20 mouse cellular contexts compared by ENCODE assay signal in the genomic region with DNA sequence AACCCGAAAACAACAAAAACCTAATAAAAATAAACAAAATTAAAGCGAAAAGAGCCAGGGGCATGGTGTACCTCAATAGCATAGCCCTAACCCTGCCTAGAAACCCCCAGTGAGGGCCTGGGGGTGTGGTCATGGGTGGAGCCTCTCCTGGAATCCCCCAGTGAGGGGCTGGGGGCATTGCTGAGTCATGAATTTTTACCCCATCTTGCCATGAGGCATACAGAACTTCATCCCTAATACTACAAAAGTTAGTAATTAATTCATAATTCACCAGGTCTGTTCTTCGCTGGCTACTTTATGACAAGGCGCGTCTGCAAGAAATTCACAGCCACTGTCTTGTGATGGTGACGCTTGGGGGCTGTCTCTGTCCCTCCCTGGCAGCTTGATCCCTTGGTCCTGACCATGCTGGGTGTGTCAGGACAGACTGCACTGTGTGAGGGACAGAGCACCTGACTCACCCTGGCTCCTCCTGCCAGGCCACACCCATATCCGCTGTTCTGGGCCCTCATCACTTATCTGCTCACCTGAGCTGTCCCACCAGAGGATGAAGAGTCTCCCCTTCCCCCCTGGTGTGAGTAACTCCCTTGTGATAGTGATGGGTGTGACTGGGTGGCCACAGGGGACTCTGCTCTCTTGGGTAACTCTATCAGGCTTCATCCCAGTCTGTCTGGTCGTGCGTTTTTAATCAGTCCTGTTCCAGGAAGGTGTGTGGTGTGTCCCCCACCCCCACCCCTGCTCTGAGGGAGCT. TPM values are rescaled to one million over a fixed set of nuclear protein-coding genes. Genes with fewer than 3 reads are reported as not detected.
A peak's percentile ranks its signal among the peaks of the same experiment; 100 is the strongest.
DNase-seq lines count a peak whose midpoint lies in the region; ATAC-seq and TF ChIP-seq lines count a peak whose summit lies in the region.
"Had no signal": no experiment of that assay in that cellular context is flagged by ENCODE, and none has a peak within 500 bp of the region (broad histone marks: within the 10 kb centered on the region; RNA-seq: fewer than 3 reads in every experiment).

No protein-coding gene starts in this region.

- H3K36me3 ChIP-seq in CH12.LX (replicated peaks in 1 of 2; ENCODE audit: control insufficient read depth in 1 of 2, insufficient read depth in 1 of 2, low read length in 1 of 2) (no peaks in the 10 kb centered on the region), G1E (replicated peaks) (no peaks in the 10 kb centered on the region)
- no peaks in the 10 kb centered on the region for H3K36me3 ChIP-seq in intestine, embryonic 16.5 days (ENCODE audit: control insufficient read depth, insufficient read depth, low read length)
- no peaks in the 10 kb centered on the region for H3K36me3 ChIP-seq in hindbrain, postnatal 0 days (ENCODE audit: insufficient read depth, low read length)
- H3K36me3 ChIP-seq in neural tube, embryonic 15.5 days: no peaks in the 10 kb centered on the region
- H3K36me3 ChIP-seq: embryonic facial prominence, embryonic 13.5 days; limb, embryonic 12.5 days; midbrain, embryonic 13.5 days had no signal

- 51% methylated on average over 9 of the region's 9 CpGs for WGBS in intestine, embryonic 16.5 days
- 64% methylated on average over 9 of the region's 9 CpGs for WGBS in hindbrain, postnatal 0 days
- 56% methylated on average over 9 of the region's 9 CpGs for whole genome bisulfite sequencing in neural tube, embryonic 15.5 days

- peaks cover 4 to 7% of the 10 kb centered on the region in 2 experiments; a peak in 3 of 4 replicates for H3K4me1 ChIP-seq in CH12.LX (ENCODE audit: control insufficient read depth in 1 of 2, insufficient read depth in 2 of 2)
- H3K4me1 ChIP-seq in G1E (ENCODE audit: insufficient read depth, low read depth, low read length): peaks cover 45% of the 10 kb centered on the region
- peaks cover 13% of the 10 kb centered on the region for H3K4me1 ChIP-seq in intestine, embryonic 16.5 days (ENCODE audit: control insufficient read depth, insufficient read depth, low read length)
- H3K4me1 ChIP-seq in hindbrain, postnatal 0 days (ENCODE audit: insufficient read depth, low read length): no peaks in the 10 kb centered on the region
- no peaks in the 10 kb centered on the region for H3K4me1 ChIP-seq in neural tube, embryonic 15.5 days
- H3K4me1 ChIP-seq: embryonic facial prominence, embryonic 13.5 days; forebrain, embryonic 13.5 days; limb, embryonic 12.5 days; midbrain, embryonic 13.5 days had no signal

- H3K79me2 ChIP-seq in CH12.LX (replicated peaks; ENCODE audit: control insufficient read depth, extremely low read depth, insufficient read depth, poor library complexity, severe bottlenecking): no peaks in the 10 kb centered on the region

- peaks cover 5% of the 10 kb centered on the region for H3K9me3 ChIP-seq in CH12.LX (replicated peaks; ENCODE audit: low read length)
- H3K9me3 ChIP-seq in G1E (replicated peaks): peaks cover 4% of the 10 kb centered on the region
- 0 out of 2 replicates have a peak, but pooled peaks cover 3% of the 10 kb centered on the region for H3K9me3 ChIP-seq in intestine, embryonic 16.5 days (ENCODE audit: control insufficient read depth, low read length)
- H3K9me3 ChIP-seq in hindbrain, postnatal 0 days (ENCODE audit: low read length): no peaks in the 10 kb centered on the region
- no peaks in the 10 kb centered on the region for H3K9me3 ChIP-seq in neural tube, embryonic 15.5 days (replicated peaks)
- H3K9me3 ChIP-seq: embryonic facial prominence, embryonic 13.5 days had no signal

- no peak overlapping the region for H3K4me2 ChIP-seq in CH12.LX (ENCODE audit: insufficient read depth, low read depth, poor library complexity, severe bottlenecking)
- H3K4me2 ChIP-seq in intestine, embryonic 16.5 days (ENCODE audit: low read depth, low read length): no peak overlapping the region
- H3K4me2 ChIP-seq in hindbrain, postnatal 0 days (ENCODE audit: low read depth, low read length): no peak overlapping the region
- H3K4me2 ChIP-seq in neural tube, embryonic 15.5 days: no peak overlapping the region
- H3K4me2 ChIP-seq: embryonic facial prominence, embryonic 13.5 days; forebrain, embryonic 13.5 days; limb, embryonic 12.5 days; midbrain, embryonic 13.5 days had no signal

- TF ChIP-seq RAD21 in CH12.LX (IDR thresholded peaks at IDR 0.05; ENCODE audit: low read depth, low read length): no peak

- DNase-seq in CH12.LX (ENCODE audit: extremely low read depth) (no peak), G1E (ENCODE audit: low spot score) (peak; percentile 19)
- no peak for DNase-seq in hindbrain, postnatal 0 days (ENCODE audit: low spot score)
- no peak for DNase-seq in urinary bladder, postnatal 36 days (ENCODE audit: low spot score in 2 of 2)
- DNase-seq: adrenal gland, adult 2 months; cerebellum, postnatal 36 days; heart, adult 11 months; kidney, adult 18-20 months; kidney, postnatal 36 days; right cerebral cortex, postnatal 4 days had no signal

- ATAC-seq in G1E (ENCODE audit: extremely low read depth, insufficient number of reproducible peaks, low FRiP score, poor library complexity, severe bottlenecking): no peak
- peak; percentile 93 for ATAC-seq in intestine, embryonic 16.5 days
- peak; percentile 55 for ATAC-seq in megakaryocyte progenitor cell, adult 5-6 weeks (replicated peaks; ENCODE audit: poor library complexity)
- ATAC-seq in hindbrain, postnatal 0 days: no peak
- no peak for ATAC-seq in granulocyte monocyte progenitor cell, adult 5-6 weeks (replicated peaks; ENCODE audit: poor library complexity, severe bottlenecking)
- ATAC-seq in neural tube, embryonic 15.5 days (ENCODE audit: low FRiP score): no peak
- ATAC-seq: forebrain, embryonic 13.5 days; lung, postnatal 0 days; midbrain, embryonic 13.5 days had no signal

- no peak overlapping the region for H3K9ac ChIP-seq in CH12.LX (ENCODE audit: insufficient read depth, low read depth)
- H3K9ac ChIP-seq in intestine, embryonic 16.5 days (ENCODE audit: low read depth, low read length): no peak overlapping the region
- no peak overlapping the region for H3K9ac ChIP-seq in hindbrain, postnatal 0 days (replicated peaks; ENCODE audit: low read length)
- H3K9ac ChIP-seq in neural tube, embryonic 15.5 days (replicated peaks): no peak overlapping the region
- H3K9ac ChIP-seq: embryonic facial prominence, embryonic 13.5 days; forebrain, embryonic 13.5 days; limb, embryonic 12.5 days; midbrain, embryonic 13.5 days had no signal

- dilution Hi-C loops in CH12.LX (cut with MboI; ENCODE audit: extremely low pct_ligation_motif_present, extremely low pct_unique_long_range_greater_than_20kb, low sequenced_read_pairs): no loop called here

- in situ Hi-C loops in CH12.LX (cut with MboI; ENCODE audit: low pct_ligation_motif_present, low pct_unique_long_range_greater_than_20kb, low sequenced_read_pairs): no loop called here

- H3K27ac ChIP-seq in CH12.LX (ENCODE audit: insufficient read depth, low read depth): no peak overlapping the region
- peak overlapping the region; percentile 84 for H3K27ac ChIP-seq in intestine, embryonic 16.5 days (ENCODE audit: low read length)
- H3K27ac ChIP-seq in hindbrain, postnatal 0 days: no peak overlapping the region
- H3K27ac ChIP-seq in neural tube, embryonic 15.5 days (replicated peaks): no peak overlapping the region
- H3K27ac ChIP-seq: embryonic facial prominence, embryonic 13.5 days; forebrain, embryonic 13.5 days; limb, embryonic 12.5 days; midbrain, embryonic 13.5 days had no signal

- TF ChIP-seq POLR2A in CH12.LX (IDR thresholded peaks at IDR 0.05; ENCODE audit: low read depth, low read length): no peak

- no peak for TF ChIP-seq EP300 in CH12.LX (IDR thresholded peaks at IDR 0.05; ENCODE audit: low read length)

- no peak overlapping the region for H3K4me3 ChIP-seq in CH12.LX (replicated peaks in 1 of 3; ENCODE audit: low read depth in 2 of 3, low read length in 2 of 3, poor library complexity in 1 of 3)
- H3K4me3 ChIP-seq in G1E (ENCODE audit: low read depth, low read length): peak overlapping the region; percentile 50; the same call in 1 of the 2 replicates
- H3K4me3 ChIP-seq in intestine, embryonic 16.5 days (ENCODE audit: low read length): no peak overlapping the region
- H3K4me3 ChIP-seq in hindbrain, postnatal 0 days (ENCODE audit: low read length): no peak overlapping the region
- H3K4me3 ChIP-seq in neural tube, embryonic 15.5 days (replicated peaks): no peak overlapping the region
- H3K4me3 ChIP-seq: embryonic facial prominence, embryonic 13.5 days; forebrain, embryonic 13.5 days; limb, embryonic 12.5 days; midbrain, embryonic 13.5 days had no signal

- H3K27me3 ChIP-seq in CH12.LX (replicated peaks) (peaks cover 6% of the 10 kb centered on the region), G1E (ENCODE audit: insufficient read depth, low read length) (peaks cover 57% of the 10 kb centered on the region)
- H3K27me3 ChIP-seq in intestine, embryonic 16.5 days (replicated peaks; ENCODE audit: control insufficient read depth, insufficient read depth, low read length): no peaks in the 10 kb centered on the region
- no peaks in the 10 kb centered on the region for H3K27me3 ChIP-seq in hindbrain, postnatal 0 days (ENCODE audit: insufficient read depth, low read length)
- peaks cover 5% of the 10 kb centered on the region; the same call in 1 of the 2 replicates for H3K27me3 ChIP-seq in neural tube, embryonic 15.5 days (replicated peaks)
- H3K27me3 ChIP-seq: embryonic facial prominence, embryonic 13.5 days; midbrain, embryonic 13.5 days had no signal

- no peak for TF ChIP-seq CTCF in CH12.LX (conservative IDR thresholded peaks at IDR 0.05 in 1 of 2, IDR thresholded peaks at IDR 0.05 in 1 of 2; ENCODE audit: low read depth in 2 of 2, low read length in 2 of 2)
- TF ChIP-seq CTCF in G1E (IDR thresholded peaks at IDR 0.05; ENCODE audit: low read depth, low read length): no peak
- no peak for TF ChIP-seq CTCF in hindbrain, postnatal 0 days (IDR thresholded peaks at IDR 0.05; ENCODE audit: low read depth)

RNA-seq across cellular contexts. Expression of gene Creb3l3, which starts 3.6 kb away (rescaled TPM):
- not detected in 2 replicates for total RNA-seq in CH12.LX (2012; rRNA removed)
- total RNA-seq in CH12.LX (2014; rRNA removed): not detected in 2 replicates
- polyA plus RNA-seq in CH12.LX (2012; ENCODE audit: insufficient read length, low read depth): 0.13 TPM in 1 of 2 replicates, not detected in the other
- not detected in 2 replicates for total RNA-seq in G1E (2014; fragmentation: Nextera tagmentation)
- 0.29 TPM in 1 of 2 replicates, not detected in the other for total RNA-seq in G1E (2017)
- polyA plus RNA-seq in G1E (2012): not detected in 2 replicates
- polyA plus RNA-seq in intestine, embryonic 16.5 days (2015; fragmentation: Nextera tagmentation; extraction: Ambion mirVana): 123 and 180 TPM in 2 replicates
- total RNA-seq in megakaryocyte progenitor cell, adult 5-6 weeks (2015): 0.54 and 0.88 TPM in 2 replicates
- total RNA-seq in megakaryocyte progenitor cell, adult 5-6 weeks (2017): 0.30 and 0.58 TPM in 2 replicates
- 0.61 and 1.0 TPM in 2 replicates for total RNA-seq in hindbrain, postnatal 0 days (2014; rRNA removed)
- 0.59 and 0.71 TPM in 2 replicates for polyA plus RNA-seq in hindbrain, postnatal 0 days (2015; fragmentation: Nextera tagmentation; extraction: Ambion mirVana)
- 0.43 TPM in 1 of 2 replicates, not detected in the other for total RNA-seq in granulocyte monocyte progenitor cell, adult 5-6 weeks (2014; fragmentation: Nextera tagmentation)
- 0.86 and 1.3 TPM in 2 replicates for total RNA-seq in granulocyte monocyte progenitor cell, adult 5-6 weeks (2017)
- 0.38 and 0.56 TPM in 2 replicates for polyA plus RNA-seq in neural tube, embryonic 15.5 days (2015; fragmentation: Nextera tagmentation; extraction: Ambion mirVana)
- total RNA-seq: hematopoietic stem cell, adult 5-6 weeks had no signal

RNA-seq across cellular contexts. Expression of gene Map2k2, which starts 10.6 kb away (rescaled TPM):
- total RNA-seq in CH12.LX (2012; rRNA removed): 127 and 146 TPM in 2 replicates
- total RNA-seq in CH12.LX (2014; rRNA removed): 67.2 and 79.2 TPM in 2 replicates
- 120 and 130 TPM in 2 replicates for polyA plus RNA-seq in CH12.LX (2012; ENCODE audit: insufficient read length, low read depth)
- total RNA-seq in G1E (2014; fragmentation: Nextera tagmentation): 35.9 and 52.2 TPM in 2 replicates
- 63.5 and 76.7 TPM in 2 replicates for total RNA-seq in G1E (2017)
- 272 and 393 TPM in 2 replicates for polyA plus RNA-seq in G1E (2012)
- polyA plus RNA-seq in intestine, embryonic 16.5 days (2015; fragmentation: Nextera tagmentation; extraction: Ambion mirVana): 214 and 225 TPM in 2 replicates
- total RNA-seq in megakaryocyte progenitor cell, adult 5-6 weeks (2015): 34.4 and 42.5 TPM in 2 replicates
- total RNA-seq in megakaryocyte progenitor cell, adult 5-6 weeks (2017): 50.1 and 54.9 TPM in 2 replicates
- total RNA-seq in hindbrain, postnatal 0 days (2014; rRNA removed): 297 and 309 TPM in 2 replicates
- polyA plus RNA-seq in hindbrain, postnatal 0 days (2015; fragmentation: Nextera tagmentation; extraction: Ambion mirVana): 196 and 204 TPM in 2 replicates
- 35.0 and 72.7 TPM in 2 replicates for total RNA-seq in granulocyte monocyte progenitor cell, adult 5-6 weeks (2014; fragmentation: Nextera tagmentation)
- total RNA-seq in granulocyte monocyte progenitor cell, adult 5-6 weeks (2017): 46.7 and 50.8 TPM in 2 replicates
- 227 and 241 TPM in 2 replicates for polyA plus RNA-seq in neural tube, embryonic 15.5 days (2015; fragmentation: Nextera tagmentation; extraction: Ambion mirVana)

RNA-seq across cellular contexts. Expression of gene Thop1, which starts 25.3 kb away (rescaled TPM):
- total RNA-seq in CH12.LX (2012; rRNA removed) (123 and 136 TPM in 2 replicates), CH12.LX (2014; rRNA removed) (70.9 and 81.1 TPM in 2 replicates), G1E (2014; fragmentation: Nextera tagmentation) (13.1 and 15.9 TPM in 2 replicates), G1E (2017) (19.0 and 23.6 TPM in 2 replicates)
- polyA plus RNA-seq in CH12.LX (2012; ENCODE audit: insufficient read length, low read depth) (94.5 and 105 TPM in 2 replicates), G1E (2012) (81.6 and 95.0 TPM in 2 replicates)
- polyA plus RNA-seq in intestine, embryonic 16.5 days (2015; fragmentation: Nextera tagmentation; extraction: Ambion mirVana): 48.7 and 53.8 TPM in 2 replicates
- total RNA-seq in megakaryocyte progenitor cell, adult 5-6 weeks (2015): 12.7 and 15.6 TPM in 2 replicates
- 28.0 and 28.7 TPM in 2 replicates for total RNA-seq in megakaryocyte progenitor cell, adult 5-6 weeks (2017)
- 73.5 and 79.1 TPM in 2 replicates for total RNA-seq in hindbrain, postnatal 0 days (2014; rRNA removed)
- 36.4 and 36.9 TPM in 2 replicates for polyA plus RNA-seq in hindbrain, postnatal 0 days (2015; fragmentation: Nextera tagmentation; extraction: Ambion mirVana)
- total RNA-seq in granulocyte monocyte progenitor cell, adult 5-6 weeks (2014; fragmentation: Nextera tagmentation): 23.3 and 24.4 TPM in 2 replicates
- 24.7 and 26.3 TPM in 2 replicates for total RNA-seq in granulocyte monocyte progenitor cell, adult 5-6 weeks (2017)
- polyA plus RNA-seq in neural tube, embryonic 15.5 days (2015; fragmentation: Nextera tagmentation; extraction: Ambion mirVana): 44.3 and 52.9 TPM in 2 replicates

RNA-seq across cellular contexts. Expression of gene Sgta, which starts 35.1 kb away (rescaled TPM):
- total RNA-seq in CH12.LX (2012; rRNA removed): 104 and 110 TPM in 2 replicates
- 61.1 and 67.6 TPM in 2 replicates for total RNA-seq in CH12.LX (2014; rRNA removed)
- polyA plus RNA-seq in CH12.LX (2012; ENCODE audit: insufficient read length, low read depth): 118 and 123 TPM in 2 replicates
- 69.9 and 71.1 TPM in 2 replicates for total RNA-seq in G1E (2014; fragmentation: Nextera tagmentation)
- 52.4 and 56.2 TPM in 2 replicates for total RNA-seq in G1E (2017)
- polyA plus RNA-seq in G1E (2012): 178 and 186 TPM in 2 replicates
- polyA plus RNA-seq in intestine, embryonic 16.5 days (2015; fragmentation: Nextera tagmentation; extraction: Ambion mirVana): 204 TPM in 2 replicates
- 27.0 and 37.6 TPM in 2 replicates for total RNA-seq in megakaryocyte progenitor cell, adult 5-6 weeks (2015)
- 31.1 and 31.7 TPM in 2 replicates for total RNA-seq in megakaryocyte progenitor cell, adult 5-6 weeks (2017)
- 264 and 279 TPM in 2 replicates for total RNA-seq in hindbrain, postnatal 0 days (2014; rRNA removed)
- 275 and 290 TPM in 2 replicates for polyA plus RNA-seq in hindbrain, postnatal 0 days (2015; fragmentation: Nextera tagmentation; extraction: Ambion mirVana)
- 33.8 and 47.9 TPM in 2 replicates for total RNA-seq in granulocyte monocyte progenitor cell, adult 5-6 weeks (2014; fragmentation: Nextera tagmentation)
- total RNA-seq in granulocyte monocyte progenitor cell, adult 5-6 weeks (2017): 37.5 and 41.7 TPM in 2 replicates
- 290 and 298 TPM in 2 replicates for polyA plus RNA-seq in neural tube, embryonic 15.5 days (2015; fragmentation: Nextera tagmentation; extraction: Ambion mirVana)

RNA-seq across cellular contexts. Expression of gene Zbtb7a, which starts 39.9 kb away (rescaled TPM):
- total RNA-seq in CH12.LX (2012; rRNA removed) (15.3 and 18.2 TPM in 2 replicates), CH12.LX (2014; rRNA removed) (3.0 TPM in 2 replicates), G1E (2014; fragmentation: Nextera tagmentation) (27.7 and 31.1 TPM in 2 replicates), G1E (2017) (6.4 and 7.1 TPM in 2 replicates)
- polyA plus RNA-seq in CH12.LX (2012; ENCODE audit: insufficient read length, low read depth) (20.1 and 21.3 TPM in 2 replicates), G1E (2012) (75.7 and 79.1 TPM in 2 replicates)
- 46.2 and 47.4 TPM in 2 replicates for polyA plus RNA-seq in intestine, embryonic 16.5 days (2015; fragmentation: Nextera tagmentation; extraction: Ambion mirVana)
- 17.4 and 18.9 TPM in 2 replicates for total RNA-seq in megakaryocyte progenitor cell, adult 5-6 weeks (2015)
- 7.7 and 8.6 TPM in 2 replicates for total RNA-seq in megakaryocyte progenitor cell, adult 5-6 weeks (2017)
- 37.3 and 38.4 TPM in 2 replicates for total RNA-seq in hindbrain, postnatal 0 days (2014; rRNA removed)
- 22.0 and 22.3 TPM in 2 replicates for polyA plus RNA-seq in hindbrain, postnatal 0 days (2015; fragmentation: Nextera tagmentation; extraction: Ambion mirVana)
- total RNA-seq in granulocyte monocyte progenitor cell, adult 5-6 weeks (2014; fragmentation: Nextera tagmentation): 16.1 and 20.6 TPM in 2 replicates
- total RNA-seq in granulocyte monocyte progenitor cell, adult 5-6 weeks (2017): 7.1 and 8.0 TPM in 2 replicates
- polyA plus RNA-seq in neural tube, embryonic 15.5 days (2015; fragmentation: Nextera tagmentation; extraction: Ambion mirVana): 14.8 and 21.0 TPM in 2 replicates

Comparison
In these comparisons a context has a peak if more than half of its experiments do, and no peak if none do; other contexts are left out.
1. ATAC-seq: peak in intestine, embryonic 16.5 days (single experiment) and megakaryocyte progenitor cell, adult 5-6 weeks (single experiment); none in G1E (single experiment), hindbrain, postnatal 0 days (single experiment), granulocyte monocyte progenitor cell, adult 5-6 weeks (single experiment) and neural tube, embryonic 15.5 days (single experiment).